Mouse (Mus musculus): ENCODE measurements around the gene Spata45.

GRCm38 (mm10) chr1:191092050-191092449, 55.6 kb downstream of the Spata45 start:
- no peak for TF ChIP-seq EP300 (IDR thresholded peaks at IDR 0.05; ENCODE audit: low read depth)
- TF ChIP-seq CTCF (IDR thresholded peaks at IDR 0.05; ENCODE audit: low read depth) = no peak
